Mouse (Mus musculus) midbrain, embryonic 13.5 days (tissue): ENCODE measurements around the gene Grin1. TPM values are rescaled to one million over a fixed set of nuclear protein-coding genes. Genes with fewer than 3 reads are reported as not detected.

Experiments
- ATAC-seq: fragments of 200-750 bp; cut with Nextera tagmentation; 2 replicates; pipeline ENCODE4 v1.8.0; 2017; ENCODE audit warnings: mild to moderate bottlenecking, moderate TSS enrichment, moderate library complexity
- H3K27ac ChIP-seq: fragments of 300-500 bp; sonication (generic); 2 replicates; pipeline ENCODE4 v1.5.1; 2015; ENCODE audit warnings: inconsistent platforms, mild to moderate bottlenecking, moderate library complexity
- H3K27me3 ChIP-seq: fragments of 300-500 bp; sonication (generic); 2 replicates; pipeline ENCODE4 v1.6.1; 2015; ENCODE audit warnings: mild to moderate bottlenecking, inconsistent platforms
- H3K36me3 ChIP-seq: fragments of 300-500 bp; sonication (generic); 2 replicates; pipeline ENCODE4 v1.6.1; 2015; ENCODE audit warnings: mild to moderate bottlenecking, inconsistent platforms
- H3K4me1 ChIP-seq: fragments of 300-500 bp; sonication (generic); replicated peaks from 2 replicates; pipeline ENCODE4 v1.6.1; 2015; ENCODE audit warnings: inconsistent platforms
- H3K4me2 ChIP-seq: fragments of 300-500 bp; sonication (generic); replicated peaks from 2 replicates; pipeline ENCODE4 v1.6.1; 2015; ENCODE audit warnings: moderate library complexity, mild to moderate bottlenecking, inconsistent platforms
- H3K4me3 ChIP-seq: fragments of 300-500 bp; sonication (generic); replicated peaks from 2 replicates; pipeline ENCODE4 v1.5.1; 2015; ENCODE audit warnings: mild to moderate bottlenecking, inconsistent platforms
- H3K9ac ChIP-seq: fragments of 300-500 bp; sonication (generic); replicated peaks from 2 replicates; pipeline ENCODE4 v1.6.1; 2015; ENCODE audit warnings: mild to moderate bottlenecking, inconsistent platforms
- H3K9me3 ChIP-seq: fragments of 300-500 bp; sonication (generic); 2 replicates; pipeline ENCODE4 v1.6.1; 2016; ENCODE audit warnings: mild to moderate bottlenecking, inconsistent platforms
- WGBS: fragments of 180-500 bp; shearing (Covaris S2); methylation state at CpG from one replicate; pipeline ENCODE4 v1.1.7; 2015; 5-methylcytosine and 5-hydroxymethylcytosine counted together
- polyA plus RNA-seq: library from polyadenylated mRNA; unstranded; fragments of >200 nt; fragmentation: Nextera tagmentation; extraction: Ambion mirVana; gene quantifications from 2 replicates; pipeline ENCODE4 v1.2.1, GENCODE M21; 2015

Grin1 gene
- polyA plus RNA-seq, 1 experiment from 2014 or later: 19.0 TPM

DNA sequence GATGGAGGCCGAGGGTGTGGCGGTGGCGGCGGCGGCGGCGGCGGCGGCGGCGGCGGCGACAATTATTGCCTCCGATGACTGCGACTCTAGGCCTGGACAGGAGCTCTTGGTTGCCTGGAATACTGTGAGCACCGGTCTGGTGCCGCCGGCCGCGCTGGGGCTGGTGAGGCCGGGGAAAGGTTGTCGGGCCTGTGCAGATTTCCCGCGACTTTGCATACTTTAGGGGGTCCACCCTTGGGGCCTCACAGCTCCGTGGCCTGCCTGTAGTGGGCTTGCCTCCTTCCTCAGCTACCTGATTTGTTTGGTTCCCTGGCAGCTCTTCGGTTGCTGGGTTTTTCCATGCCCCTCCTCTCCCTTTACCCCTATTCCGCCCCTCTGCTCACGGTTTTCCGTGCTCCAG, 46.5 kb downstream of the Grin1 start:
- ATAC-seq: peak; percentile 80
- Histone ChIP-seq H3K36me3 (peaks cover 74% of the 10 kb centered on the region), H3K9me3 (no peaks in the 10 kb centered on the region), H3K9ac (peak overlapping the region; percentile 89), H3K27ac (peak overlapping the region; percentile 56; the same call in 1 of the 2 replicates), H3K4me2 (peak overlapping the region; percentile 99), H3K27me3 (no peaks in the 10 kb centered on the region), H3K4me1 (peaks cover 49% of the 10 kb centered on the region), H3K4me3 (peak overlapping the region; percentile 98)
- WGBS: under 1% methylated on average over 29 of the region's 29 CpGs

DNA sequence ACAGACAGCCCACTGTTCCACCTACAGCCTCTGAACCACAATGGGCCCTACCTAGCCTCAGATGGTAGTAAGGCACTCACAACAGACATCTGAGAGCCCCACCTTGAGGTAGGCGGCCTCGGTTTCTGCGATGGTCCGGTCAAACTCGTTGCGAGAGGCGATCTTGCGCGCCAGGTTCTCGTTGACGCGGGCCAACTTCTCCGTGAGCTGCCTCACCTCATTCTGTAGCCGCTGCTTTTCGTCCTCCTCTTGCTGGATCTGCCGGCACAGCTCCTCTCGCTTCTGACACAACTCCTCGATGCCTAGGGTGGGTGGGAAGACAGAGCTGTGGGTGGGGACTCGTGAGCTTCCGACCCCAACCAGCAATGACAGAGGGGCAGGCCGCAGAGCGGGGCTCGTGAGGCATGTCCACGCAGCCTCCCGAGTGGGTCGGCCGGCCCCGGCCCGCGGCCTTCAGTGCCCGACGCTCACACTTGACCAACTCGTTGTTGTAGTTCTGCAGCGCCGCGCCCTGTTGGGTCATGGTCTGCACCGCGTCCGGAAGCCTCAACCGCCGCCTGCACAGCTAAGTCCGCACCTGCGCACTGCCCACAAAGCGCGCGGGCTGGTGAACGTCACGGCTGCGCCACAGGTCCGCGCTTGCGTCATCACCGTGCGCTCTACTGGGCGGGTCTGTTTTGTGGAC, 47.0 kb downstream of the Grin1 start, which contains the start of the genes Ssna1 and Anapc2:
Gene Ssna1 (minus strand): TSS at position 612 of the 685 bp plus-strand sequence.
Gene Anapc2 (plus strand): TSS at position 652 of the 685 bp plus-strand sequence.
- Histone ChIP-seq H3K27ac (peak within 1 kb of the TSS; percentile 77), H3K9me3 (no peaks in the 10 kb centered on the region), H3K9ac (peak within 1 kb of the TSS; percentile 90), H3K4me2 (peak within 1 kb of the TSS; percentile 99), H3K4me3 (peak within 1 kb of the TSS; percentile 98), H3K4me1 (peaks cover 54% of the 10 kb centered on the region), H3K36me3 (peaks cover 69% of the 10 kb centered on the region), H3K27me3 (no peaks in the 10 kb centered on the region)
- ATAC-seq: peak; percentile 96
- whole genome bisulfite sequencing: under 1% methylated on average over 55 of the region's 55 CpGs

DNA sequence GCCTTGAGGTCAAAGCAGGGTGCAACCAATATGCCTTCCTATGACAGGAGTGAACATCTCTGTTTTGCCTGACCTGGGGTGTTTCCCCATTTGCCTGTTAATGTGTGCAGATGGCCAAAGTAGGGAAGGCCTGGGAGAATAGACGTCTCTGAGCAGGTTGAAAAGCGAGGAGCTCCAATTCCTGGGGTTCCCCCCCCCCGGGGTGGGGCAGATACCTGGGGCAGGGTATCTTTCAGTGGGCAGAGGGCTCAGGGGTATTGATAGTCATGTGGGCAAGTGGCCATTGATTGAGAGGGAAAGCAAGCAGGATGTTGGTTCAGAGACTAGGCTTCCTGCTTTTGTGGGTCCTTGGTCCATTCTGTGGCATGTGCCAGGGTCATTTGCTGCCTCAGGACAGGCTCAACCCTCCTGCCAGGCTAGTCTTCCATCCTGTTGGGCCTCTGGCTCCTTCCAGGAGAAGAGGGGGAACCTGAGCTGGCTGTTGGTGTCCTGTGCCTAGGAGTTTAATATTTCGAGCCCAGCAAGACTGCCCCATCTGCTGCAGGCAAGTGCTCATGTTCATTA, 51.2 kb downstream of the Grin1 start:
- peaks cover 33% of the 10 kb centered on the region for H3K36me3 ChIP-seq
- H3K27ac ChIP-seq: no peak overlapping the region
- peaks cover 70% of the 10 kb centered on the region for H3K4me1 ChIP-seq
- H3K9ac ChIP-seq: 0 out of 2 replicates have a peak overlapping the region, but pooled peaks have one; percentile 23
- no peak overlapping the region for H3K4me3 ChIP-seq
- WGBS: 63% methylated on average over 4 of the region's 4 CpGs
- ATAC-seq: no peak
- peak overlapping the region; percentile 100; the same call in 1 of the 2 replicates for H3K4me2 ChIP-seq
- peaks cover 16% of the 10 kb centered on the region for H3K27me3 ChIP-seq
- H3K9me3 ChIP-seq: no peaks in the 10 kb centered on the region

DNA sequence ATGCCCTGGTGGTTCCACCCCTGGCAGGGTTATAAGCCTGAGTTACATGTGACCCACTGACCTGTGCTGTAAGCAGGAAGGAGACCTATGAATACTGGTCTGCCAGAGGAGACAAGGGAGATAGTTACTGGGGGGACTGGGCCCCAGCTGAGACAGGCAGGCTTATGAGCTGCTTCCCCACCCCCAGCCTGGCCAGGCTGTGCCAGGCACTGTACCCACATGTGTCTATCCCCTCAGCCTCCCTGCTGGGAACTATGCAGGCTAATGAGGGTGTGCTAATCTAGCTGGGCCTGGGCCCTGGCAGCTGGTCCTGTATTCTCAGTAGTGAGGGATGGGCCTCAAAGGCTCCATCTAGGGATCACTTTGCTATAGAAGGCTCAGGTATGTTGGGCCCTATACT, 51.7 kb downstream of the Grin1 start:
- Histone ChIP-seq H3K27me3 (peaks cover 16% of the 10 kb centered on the region), H3K9me3 (no peaks in the 10 kb centered on the region), H3K4me1 (peaks cover 69% of the 10 kb centered on the region), H3K4me2 (peak overlapping the region; percentile 100), H3K36me3 (peaks cover 33% of the 10 kb centered on the region), H3K9ac (peak overlapping the region; percentile 23; the same call in 1 of the 2 replicates), H3K4me3 (no peak overlapping the region), H3K27ac (peak overlapping the region; percentile 26; the same call in 1 of the 2 replicates)
- no peak for ATAC-seq

DNA sequence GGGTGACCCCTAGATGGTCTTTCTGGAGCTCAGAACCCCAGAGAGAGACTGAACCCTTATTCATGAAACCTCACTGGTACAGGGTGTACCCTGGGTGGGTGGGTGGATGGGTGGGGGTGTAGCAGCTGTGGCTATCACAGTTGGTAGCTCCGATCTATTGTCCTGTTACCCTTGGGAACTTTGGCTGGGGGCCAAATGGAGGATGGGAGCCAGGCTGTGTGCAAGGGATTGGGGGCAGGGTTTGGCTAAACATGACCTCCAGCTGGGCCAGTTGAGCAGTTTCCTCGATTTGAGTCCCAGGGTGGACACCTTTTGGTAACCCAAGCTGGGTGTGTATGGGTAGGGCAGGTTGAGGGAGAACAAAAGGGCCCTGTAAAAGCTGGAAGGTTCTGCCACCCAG, 52.3 kb downstream of the Grin1 start:
- Histone ChIP-seq H3K36me3 (peaks cover 33% of the 10 kb centered on the region), H3K27me3 (peaks cover 16% of the 10 kb centered on the region), H3K4me3 (no peak overlapping the region), H3K9me3 (no peaks in the 10 kb centered on the region), H3K27ac (peak overlapping the region; percentile 26; the same call in 1 of the 2 replicates), H3K4me2 (peak overlapping the region; percentile 100), H3K4me1 (peaks cover 72% of the 10 kb centered on the region), H3K9ac (peak overlapping the region; percentile 23; the same call in 1 of the 2 replicates)
- WGBS: 46% methylated on average over 2 of the region's 2 CpGs
- no peak for ATAC-seq

DNA sequence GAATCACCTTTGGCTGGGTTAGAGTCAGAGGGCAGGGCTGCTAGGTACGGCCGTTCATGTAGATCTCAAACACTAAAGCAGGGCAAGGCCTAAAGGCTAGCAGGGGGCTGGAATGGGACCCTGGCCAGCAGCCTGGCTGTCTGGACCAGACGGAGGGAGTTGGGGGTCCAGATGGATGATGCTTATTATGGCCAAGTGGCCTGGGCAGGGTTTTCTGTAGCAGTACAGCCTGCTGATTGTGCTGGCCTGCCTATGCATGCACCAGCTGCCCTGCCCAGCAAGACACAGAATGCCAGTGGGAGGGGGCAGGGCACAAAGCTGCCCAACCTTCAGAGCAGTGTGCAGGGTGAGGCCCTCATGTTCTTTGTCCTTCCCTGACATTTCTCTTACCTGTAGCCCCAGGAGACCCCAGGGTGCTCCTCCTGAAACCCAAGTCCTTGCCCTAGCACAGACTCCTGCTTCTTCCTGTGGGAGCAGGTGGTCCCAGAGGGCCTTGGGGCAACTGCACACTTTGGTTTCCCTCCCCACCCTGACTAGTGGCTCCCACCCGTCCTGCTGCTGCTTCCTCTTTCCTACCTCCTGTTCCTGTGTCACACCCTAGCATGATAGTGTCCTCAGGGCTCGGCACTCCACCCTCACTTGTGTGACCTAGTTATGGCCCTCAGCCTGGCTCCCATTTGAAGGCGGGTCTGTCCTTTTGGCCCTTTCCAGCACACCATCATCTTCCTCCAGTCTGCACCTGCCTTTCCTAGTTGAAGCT, 52.9 kb downstream of the Grin1 start:
- Histone ChIP-seq H3K36me3 (peaks cover 31% of the 10 kb centered on the region), H3K27ac (no peak overlapping the region), H3K4me2 (peak overlapping the region; percentile 100), H3K4me3 (0 out of 2 replicates have a peak overlapping the region, but pooled peaks have one; percentile 0), H3K9ac (peak overlapping the region; percentile 55), H3K4me1 (peaks cover 66% of the 10 kb centered on the region), H3K27me3 (peaks cover 16% of the 10 kb centered on the region), H3K9me3 (no peaks in the 10 kb centered on the region)
- WGBS: 71% methylated on average over 6 of the region's 6 CpGs
- no peak for ATAC-seq

DNA sequence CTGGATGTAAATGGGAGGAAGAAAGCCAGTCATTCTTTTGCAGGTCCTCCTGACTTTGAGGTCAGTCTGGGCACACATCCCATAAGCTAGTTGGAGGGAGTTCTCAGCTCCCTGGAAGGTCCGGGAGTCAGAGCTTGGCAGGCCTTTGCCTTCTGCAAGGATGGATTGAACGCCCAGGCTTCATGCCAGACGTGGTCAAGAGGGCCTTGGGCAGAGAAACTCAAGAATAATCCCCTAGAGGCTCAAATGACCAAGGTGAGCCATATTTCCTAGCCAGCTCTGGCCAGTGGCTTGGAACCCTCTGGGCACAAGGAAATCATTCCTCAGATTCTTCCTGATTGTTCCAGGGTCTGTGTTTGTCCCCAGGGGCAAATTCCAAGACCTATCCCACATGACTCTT, 54.1 kb downstream of the Grin1 start:
- H3K27ac ChIP-seq: no peak overlapping the region
- H3K4me1 ChIP-seq: peaks cover 55% of the 10 kb centered on the region
- H3K9ac ChIP-seq: peak overlapping the region; percentile 80; the same call in 1 of the 2 replicates
- H3K36me3 ChIP-seq: peaks cover 20% of the 10 kb centered on the region
- no peak overlapping the region for H3K4me3 ChIP-seq
- no peak for ATAC-seq
- no peaks in the 10 kb centered on the region for H3K9me3 ChIP-seq
- 86% methylated on average over 3 of the region's 3 CpGs for WGBS
- H3K27me3 ChIP-seq: peaks cover 16% of the 10 kb centered on the region
- H3K4me2 ChIP-seq: peak overlapping the region; percentile 100

DNA sequence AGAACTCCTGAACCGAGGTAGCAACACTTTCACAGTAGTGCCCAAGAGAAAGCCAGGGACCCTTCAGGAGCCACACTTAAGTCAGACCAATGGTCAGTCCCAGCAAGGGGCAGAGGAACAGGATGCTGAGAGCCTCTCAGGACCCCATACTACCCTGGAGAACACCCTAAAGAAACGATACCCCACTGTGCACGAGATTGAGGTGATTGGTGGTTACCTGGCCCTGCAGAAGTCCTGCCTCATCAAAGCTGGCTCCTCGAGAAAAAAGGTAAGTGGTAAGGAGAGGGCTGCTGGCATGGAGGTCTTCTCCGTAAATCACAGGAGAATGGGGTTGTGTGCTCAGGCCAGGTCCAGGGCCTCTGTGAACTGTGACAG, 54.7 kb downstream of the Grin1 start:
- ATAC-seq: no peak
- Histone ChIP-seq H3K4me3 (peak overlapping the region; percentile 80), H3K4me1 (peaks cover 55% of the 10 kb centered on the region), H3K9me3 (no peaks in the 10 kb centered on the region), H3K36me3 (peaks cover 14% of the 10 kb centered on the region), H3K9ac (peak overlapping the region; percentile 80), H3K27me3 (peaks cover 16% of the 10 kb centered on the region), H3K27ac (no peak overlapping the region), H3K4me2 (peak overlapping the region; percentile 100)
- 76% methylated on average over 5 of the region's 5 CpGs for WGBS

DNA sequence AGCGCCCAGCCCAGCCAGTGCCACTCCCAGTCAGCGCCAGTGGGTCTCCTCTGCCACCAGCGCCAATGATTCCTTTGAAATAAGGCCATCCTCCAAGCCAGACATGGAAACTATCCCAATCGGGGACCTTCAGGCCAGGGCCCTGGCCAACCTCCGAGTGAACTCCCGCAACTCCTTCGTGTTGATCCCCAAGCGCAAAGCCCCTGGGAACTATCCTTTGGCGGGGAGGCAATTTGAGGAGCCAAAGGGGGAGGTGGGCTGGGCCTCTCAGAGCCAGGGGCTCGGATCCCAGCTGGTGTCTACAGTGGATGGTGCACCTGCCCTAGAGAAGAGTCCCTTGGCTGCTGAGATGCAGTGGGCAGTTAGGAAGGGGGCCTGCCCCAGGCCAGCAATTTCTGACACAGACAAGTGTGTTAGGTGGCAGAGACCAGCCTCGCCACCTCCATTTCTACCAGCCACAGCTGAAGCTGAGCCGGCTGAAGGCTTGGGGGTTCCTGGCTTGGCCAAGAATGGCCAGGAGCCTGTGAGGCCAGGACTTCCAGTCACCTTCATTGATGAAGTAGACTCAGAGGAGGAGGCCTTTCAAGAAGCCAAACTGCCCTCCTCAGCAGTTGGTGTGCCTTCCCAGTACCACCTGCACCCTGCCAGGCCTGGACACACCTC, 55.2 kb downstream of the Grin1 start:
- WGBS: 16% methylated on average over 12 of the region's 12 CpGs
- ATAC-seq: no peak
- Histone ChIP-seq H3K9ac (peak overlapping the region; percentile 80), H3K4me1 (peaks cover 55% of the 10 kb centered on the region), H3K27ac (no peak overlapping the region), H3K9me3 (no peaks in the 10 kb centered on the region), H3K4me2 (peak overlapping the region; percentile 100), H3K27me3 (peaks cover 16% of the 10 kb centered on the region), H3K36me3 (peaks cover 9% of the 10 kb centered on the region), H3K4me3 (peak overlapping the region; percentile 80)

DNA sequence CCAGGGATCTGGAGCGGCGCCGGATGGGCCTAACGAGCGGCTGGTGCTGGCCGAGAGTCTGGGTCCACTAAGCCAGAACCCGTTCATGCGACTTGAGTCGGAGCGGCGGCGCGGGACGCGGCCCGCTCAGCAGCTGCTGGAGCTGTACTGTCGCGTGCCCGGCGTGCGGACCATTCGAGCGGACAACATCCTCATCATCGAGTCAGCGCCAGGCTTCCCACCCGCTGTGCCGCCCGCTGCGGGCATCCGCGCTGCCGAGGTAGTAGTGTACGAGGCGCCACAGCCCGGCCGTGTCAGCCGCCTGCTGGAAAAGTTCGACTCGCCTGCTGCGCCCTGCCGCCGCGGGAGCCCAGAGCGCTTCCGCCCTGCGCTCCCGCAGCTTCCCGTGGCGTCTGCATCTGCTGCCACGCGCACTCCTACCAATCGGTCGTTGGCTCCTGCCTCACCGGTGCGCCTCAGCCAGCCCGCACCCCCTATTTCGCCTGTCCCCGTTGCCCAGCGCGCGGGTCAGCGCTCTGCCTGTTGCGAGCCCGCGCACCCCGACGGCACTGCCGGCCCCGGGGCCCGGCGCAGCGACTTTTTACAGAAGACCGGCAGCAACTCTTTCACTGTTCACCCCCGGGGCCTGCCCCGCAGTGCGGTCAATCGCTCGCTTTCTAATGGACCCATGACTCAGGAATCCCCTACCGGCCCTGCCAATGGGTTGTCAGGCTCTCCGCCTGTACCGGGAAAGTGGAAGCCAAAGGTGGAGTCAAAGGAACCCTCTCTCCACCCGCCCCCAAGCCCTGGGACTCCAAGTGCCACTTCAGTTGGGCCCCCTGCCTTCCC, 56.0 kb downstream of the Grin1 start:
- peak overlapping the region; percentile 100 for H3K4me2 ChIP-seq
- peaks cover 55% of the 10 kb centered on the region for H3K4me1 ChIP-seq
- peak overlapping the region; percentile 80 for H3K9ac ChIP-seq
- H3K36me3 ChIP-seq: 0 out of 2 replicates have a peak, but pooled peaks cover 2% of the 10 kb centered on the region
- H3K27ac ChIP-seq: peak overlapping the region; percentile 64
- peak overlapping the region; percentile 80 for H3K4me3 ChIP-seq
- H3K27me3 ChIP-seq: peaks cover 16% of the 10 kb centered on the region
- ATAC-seq: 0 out of 2 replicates have a peak, but pooled peaks have one; percentile 0
- no peaks in the 10 kb centered on the region for H3K9me3 ChIP-seq
- under 1% methylated on average over 73 of the region's 82 CpGs for WGBS
